Mouse (Mus musculus): ENCODE results near the gene Olfr531. TPM values are rescaled to one million over a fixed set of nuclear protein-coding genes. Genes with fewer than 3 reads are reported as not detected.

Olfr531 gene
- not detected in 2 replicates for polyA plus RNA-seq (2015; fragmentation: Nextera tagmentation; extraction: Ambion mirVana)

DNA sequence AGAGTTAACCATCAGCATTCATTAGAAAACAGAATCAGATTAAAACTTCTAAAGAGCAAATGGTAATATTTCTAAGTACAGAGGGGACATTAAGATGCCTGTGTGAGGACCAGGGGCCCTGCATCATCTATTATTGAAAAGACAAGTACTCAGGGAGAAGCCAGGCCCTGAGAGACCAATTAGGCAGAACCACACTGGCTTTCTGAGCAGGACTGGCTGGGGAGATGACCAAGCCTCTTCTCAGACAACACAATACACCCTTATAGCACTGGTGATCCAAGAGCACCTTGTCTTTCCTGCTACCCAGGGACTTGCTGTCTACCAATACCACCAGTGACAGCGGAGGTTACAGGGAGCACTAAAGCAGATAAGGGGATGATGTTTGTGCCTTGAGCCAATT, at the start of gene Olfr531:
TSS of gene Olfr531 (minus strand) at position 101 of the 400 bp plus-strand sequence.
- Histone ChIP-seq H3K27ac (ENCODE audit: low read length) (no peak within 1 kb of the TSS), H3K4me2 (replicated peaks; ENCODE audit: low read depth, low read length) (no peak within 1 kb of the TSS), H3K9ac (replicated peaks; ENCODE audit: low read length) (no peak within 1 kb of the TSS), H3K36me3 (ENCODE audit: insufficient read depth, low read length) (no peaks in the 10 kb centered on the region), H3K27me3 (ENCODE audit: insufficient read depth, low read length) (no peaks in the 10 kb centered on the region), H3K4me1 (ENCODE audit: insufficient read depth, low read length) (no peaks in the 10 kb centered on the region), H3K9me3 (ENCODE audit: low read length) (no peaks in the 10 kb centered on the region), H3K4me3 (ENCODE audit: low read length) (no peak within 1 kb of the TSS)
- no peak for ATAC-seq (ENCODE audit: low FRiP score, low TSS enrichment)
- 95% methylated on average over 1 of the region's 1 CpGs for WGBS

DNA sequence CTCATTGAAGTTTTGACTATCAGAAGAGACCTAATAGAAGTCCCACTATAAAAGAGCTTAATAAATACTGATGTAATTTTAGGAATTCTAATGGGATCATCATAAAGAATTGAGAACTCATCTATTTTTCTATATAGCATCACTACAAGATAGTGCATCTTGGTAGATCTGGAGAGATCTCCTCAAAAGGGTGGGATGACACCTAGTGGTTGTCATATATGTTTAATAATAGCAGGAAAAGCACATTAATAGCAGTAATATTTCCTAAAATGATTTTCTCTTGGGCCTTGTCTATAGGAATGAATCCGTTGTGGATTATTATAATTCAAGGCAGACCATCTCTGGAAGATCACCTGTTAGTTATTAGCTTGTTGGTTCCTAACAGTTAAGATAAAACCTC, 40.4 kb upstream of the Olfr531 start:
- Histone ChIP-seq H3K4me1 (ENCODE audit: insufficient read depth, low read length) (no peaks in the 10 kb centered on the region), H3K4me3 (ENCODE audit: low read length) (no peak overlapping the region), H3K4me2 (replicated peaks; ENCODE audit: low read depth, low read length) (no peak overlapping the region), H3K9me3 (ENCODE audit: low read length) (no peaks in the 10 kb centered on the region), H3K27ac (ENCODE audit: low read length) (no peak overlapping the region), H3K9ac (replicated peaks; ENCODE audit: low read length) (no peak overlapping the region), H3K27me3 (ENCODE audit: insufficient read depth, low read length) (no peaks in the 10 kb centered on the region), H3K36me3 (ENCODE audit: insufficient read depth, low read length) (no peaks in the 10 kb centered on the region)
- ATAC-seq (ENCODE audit: low FRiP score, low TSS enrichment) = no peak
- WGBS = 80% methylated on average over 1 of the region's 1 CpGs

DNA sequence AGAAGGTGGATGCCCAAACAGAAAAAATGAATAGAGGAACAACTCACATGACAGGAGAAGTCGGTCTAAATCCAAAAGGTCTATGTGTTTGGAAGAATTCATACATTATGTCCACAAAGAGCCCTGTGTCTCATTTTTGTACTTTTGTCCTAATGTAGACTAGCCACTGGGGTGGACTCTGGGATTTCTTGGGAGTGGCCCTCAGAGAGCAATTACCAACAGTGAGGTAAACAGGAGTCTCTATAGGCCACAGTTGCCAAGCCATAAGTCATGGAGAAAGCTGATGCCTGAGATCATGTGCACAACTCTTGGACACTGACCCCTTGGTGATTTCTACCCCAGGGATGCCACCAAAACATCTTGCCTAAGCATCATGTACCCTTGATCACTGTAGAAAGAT, 18.8 kb upstream of the Olfr531 start, which contains the start of gene Olfr532:
TSS of gene Olfr532 (minus strand) at position 101 of the 400 bp plus-strand sequence.
- Histone ChIP-seq H3K27me3 (ENCODE audit: insufficient read depth, low read length) (no peaks in the 10 kb centered on the region), H3K4me3 (ENCODE audit: low read length) (no peak within 1 kb of the TSS), H3K9me3 (ENCODE audit: low read length) (no peaks in the 10 kb centered on the region), H3K4me1 (ENCODE audit: insufficient read depth, low read length) (no peaks in the 10 kb centered on the region), H3K9ac (replicated peaks; ENCODE audit: low read length) (no peak within 1 kb of the TSS), H3K27ac (ENCODE audit: low read length) (no peak within 1 kb of the TSS), H3K36me3 (ENCODE audit: insufficient read depth, low read length) (no peaks in the 10 kb centered on the region), H3K4me2 (replicated peaks; ENCODE audit: low read depth, low read length) (no peak within 1 kb of the TSS)
- WGBS = 97% methylated on average over 1 of the region's 1 CpGs
- no peak for ATAC-seq (ENCODE audit: low FRiP score, low TSS enrichment)

DNA sequence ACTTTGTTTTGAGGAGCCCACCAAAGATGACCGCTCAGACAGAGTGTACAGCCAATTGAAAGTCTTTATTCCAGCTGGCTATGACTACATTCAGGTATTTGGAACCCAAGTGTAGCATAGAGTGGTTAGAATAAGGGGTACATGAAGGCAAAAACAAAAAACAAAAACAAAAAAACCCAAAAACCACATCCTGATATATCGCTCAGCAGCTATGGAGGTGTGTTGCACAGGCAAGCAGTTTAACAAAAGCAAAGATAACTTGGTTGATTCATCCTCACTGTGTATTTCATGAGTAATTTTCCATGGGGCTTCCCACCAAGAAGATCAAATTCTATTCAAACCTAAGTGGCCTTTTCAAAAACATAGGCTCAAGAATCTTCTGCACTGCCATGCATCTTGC, 25.8 kb downstream of the Olfr531 start:
- H3K36me3 ChIP-seq (ENCODE audit: insufficient read depth, low read length) = no peaks in the 10 kb centered on the region
- WGBS = 97% methylated on average over 2 of the region's 2 CpGs
- no peaks in the 10 kb centered on the region for H3K27me3 ChIP-seq (ENCODE audit: insufficient read depth, low read length)
- ATAC-seq (ENCODE audit: low FRiP score, low TSS enrichment) = no peak
- no peak overlapping the region for H3K4me2 ChIP-seq (replicated peaks; ENCODE audit: low read depth, low read length)
- no peak overlapping the region for H3K27ac ChIP-seq (ENCODE audit: low read length)
- H3K4me1 ChIP-seq (ENCODE audit: insufficient read depth, low read length) = no peaks in the 10 kb centered on the region
- H3K4me3 ChIP-seq (ENCODE audit: low read length) = no peak overlapping the region
- H3K9me3 ChIP-seq (ENCODE audit: low read length) = no peaks in the 10 kb centered on the region
- no peak overlapping the region for H3K9ac ChIP-seq (replicated peaks; ENCODE audit: low read length)

DNA sequence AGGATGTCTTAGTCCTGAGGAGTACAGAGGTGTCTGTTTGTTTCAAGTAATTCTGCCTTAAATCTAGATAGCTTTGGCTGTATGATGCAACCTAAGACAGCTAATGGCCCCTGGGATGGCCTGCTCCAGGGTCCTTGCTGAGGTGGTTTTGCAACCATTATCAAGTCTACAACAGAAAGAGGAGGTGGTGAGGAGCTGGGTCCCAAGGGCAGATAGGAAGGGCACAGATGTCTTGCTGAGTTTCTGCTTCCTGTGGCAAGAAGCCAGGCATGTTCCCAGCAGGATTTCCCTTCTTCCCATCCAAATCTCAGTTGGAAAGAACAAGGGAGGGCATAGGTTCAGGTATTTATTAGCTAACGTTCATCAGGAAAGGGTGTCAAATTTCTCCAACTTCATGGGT, 26.5 kb downstream of the Olfr531 start, which contains the start of gene Olfr530:
TSS of gene Olfr530 (minus strand) at position 101 of the 400 bp plus-strand sequence.
- Histone ChIP-seq H3K27me3 (ENCODE audit: insufficient read depth, low read length) (no peaks in the 10 kb centered on the region), H3K4me1 (ENCODE audit: insufficient read depth, low read length) (no peaks in the 10 kb centered on the region), H3K4me2 (replicated peaks; ENCODE audit: low read depth, low read length) (no peak within 1 kb of the TSS), H3K36me3 (ENCODE audit: insufficient read depth, low read length) (no peaks in the 10 kb centered on the region), H3K27ac (ENCODE audit: low read length) (no peak within 1 kb of the TSS), H3K9me3 (ENCODE audit: low read length) (no peaks in the 10 kb centered on the region), H3K9ac (replicated peaks; ENCODE audit: low read length) (no peak within 1 kb of the TSS), H3K4me3 (ENCODE audit: low read length) (no peak within 1 kb of the TSS)
- WGBS = 7% methylated on average over 1 of the region's 1 CpGs
- ATAC-seq (ENCODE audit: low FRiP score, low TSS enrichment) = no peak

DNA sequence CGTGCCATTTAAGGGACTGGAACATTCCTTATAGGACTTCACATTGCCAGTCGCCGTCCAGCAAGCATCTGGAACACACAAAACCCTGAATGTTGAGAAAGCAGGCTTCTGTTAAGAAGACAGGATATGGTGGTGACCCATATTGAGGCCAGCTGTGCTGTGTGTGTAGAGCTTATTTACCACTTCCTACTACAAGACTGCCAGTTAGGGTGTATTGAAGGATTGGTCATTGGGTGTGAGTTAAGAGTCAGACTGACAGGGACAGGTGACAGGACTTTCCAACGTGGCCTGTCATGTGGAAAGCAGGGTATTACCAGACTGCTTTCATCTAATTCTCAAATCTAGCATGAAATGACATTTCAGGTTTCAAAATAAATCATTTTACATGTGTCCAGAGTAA, 28.4 kb downstream of the Olfr531 start:
- H3K27me3 ChIP-seq (ENCODE audit: insufficient read depth, low read length) = no peaks in the 10 kb centered on the region
- H3K27ac ChIP-seq (ENCODE audit: low read length) = no peak overlapping the region
- no peaks in the 10 kb centered on the region for H3K9me3 ChIP-seq (ENCODE audit: low read length)
- H3K4me1 ChIP-seq (ENCODE audit: insufficient read depth, low read length) = no peaks in the 10 kb centered on the region
- 79% methylated on average over 4 of the region's 4 CpGs for WGBS
- H3K4me2 ChIP-seq (replicated peaks; ENCODE audit: low read depth, low read length) = no peak overlapping the region
- no peak overlapping the region for H3K4me3 ChIP-seq (ENCODE audit: low read length)
- H3K9ac ChIP-seq (replicated peaks; ENCODE audit: low read length) = no peak overlapping the region
- H3K36me3 ChIP-seq (ENCODE audit: insufficient read depth, low read length) = no peaks in the 10 kb centered on the region
- ATAC-seq (ENCODE audit: low FRiP score, low TSS enrichment) = no peak

DNA sequence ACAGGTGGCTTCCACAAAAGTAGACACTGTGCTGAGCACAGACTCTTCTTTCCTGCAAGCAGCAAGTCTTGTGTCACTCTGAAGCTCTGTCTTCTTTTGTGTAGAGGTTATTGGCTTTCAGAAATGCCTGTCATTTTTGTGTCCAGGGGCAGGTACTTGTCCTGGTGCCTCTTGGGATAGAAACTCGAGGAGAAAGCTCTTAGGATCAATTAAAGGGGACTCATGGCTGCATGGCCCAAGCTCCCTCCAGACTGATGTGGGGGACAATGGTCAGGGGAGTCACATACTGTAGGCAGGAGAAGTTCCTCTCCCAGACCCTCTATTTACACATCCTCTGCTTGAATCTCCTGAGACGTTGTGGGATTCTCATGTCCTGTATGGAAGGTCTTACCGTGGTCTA, 41.1 kb downstream of the Olfr531 start, which contains the start of gene Olfr60:
TSS of gene Olfr60 (minus strand) at position 101 of the 400 bp plus-strand sequence.
- ATAC-seq (ENCODE audit: low FRiP score, low TSS enrichment) = no peak
- no peak within 1 kb of the TSS for H3K9ac ChIP-seq (replicated peaks; ENCODE audit: low read length)
- WGBS = 67% methylated on average over 3 of the region's 3 CpGs
- H3K9me3 ChIP-seq (ENCODE audit: low read length) = no peaks in the 10 kb centered on the region
- no peak within 1 kb of the TSS for H3K4me2 ChIP-seq (replicated peaks; ENCODE audit: low read depth, low read length)
- H3K27me3 ChIP-seq (ENCODE audit: insufficient read depth, low read length) = no peaks in the 10 kb centered on the region
- no peak within 1 kb of the TSS for H3K4me3 ChIP-seq (ENCODE audit: low read length)
- H3K27ac ChIP-seq (ENCODE audit: low read length) = no peak within 1 kb of the TSS
- H3K4me1 ChIP-seq (ENCODE audit: insufficient read depth, low read length) = no peaks in the 10 kb centered on the region
- H3K36me3 ChIP-seq (ENCODE audit: insufficient read depth, low read length) = no peaks in the 10 kb centered on the region

Other genes starting within 250 kb of the Olfr531 start
- 0.41 and 0.51 TPM in 2 replicates for gene Sprn, start 248.0 kb downstream of the Olfr531 start, polyA plus RNA-seq (2015; fragmentation: Nextera tagmentation; extraction: Ambion mirVana)
- gene Olfr522, start 238.2 kb downstream of the Olfr531 start, polyA plus RNA-seq (2015; fragmentation: Nextera tagmentation; extraction: Ambion mirVana) = not detected in 2 replicates
- not detected in 2 replicates for gene Olfr523, start 229.7 kb downstream of the Olfr531 start, polyA plus RNA-seq (2015; fragmentation: Nextera tagmentation; extraction: Ambion mirVana)
- gene Olfr524, start 197.0 kb downstream of the Olfr531 start, polyA plus RNA-seq (2015; fragmentation: Nextera tagmentation; extraction: Ambion mirVana) = not detected in 2 replicates
- gene Cd163l1, start 184.7 kb downstream of the Olfr531 start, polyA plus RNA-seq (2015; fragmentation: Nextera tagmentation; extraction: Ambion mirVana) = 0.04 TPM in 1 of 2 replicates, not detected in the other
- gene 5830411N06Rik, start 155.6 kb downstream of the Olfr531 start, polyA plus RNA-seq (2015; fragmentation: Nextera tagmentation; extraction: Ambion mirVana) = not detected in 2 replicates
- not detected in 2 replicates for gene Olfr525, start 82.1 kb downstream of the Olfr531 start, polyA plus RNA-seq (2015; fragmentation: Nextera tagmentation; extraction: Ambion mirVana)
- not detected in 2 replicates for gene Olfr527, start 68.9 kb downstream of the Olfr531 start, polyA plus RNA-seq (2015; fragmentation: Nextera tagmentation; extraction: Ambion mirVana)
- gene Olfr60, start 41.2 kb downstream of the Olfr531 start, polyA plus RNA-seq (2015; fragmentation: Nextera tagmentation; extraction: Ambion mirVana) = not detected in 2 replicates
- not detected in 2 replicates for gene Olfr530, start 26.6 kb downstream of the Olfr531 start, polyA plus RNA-seq (2015; fragmentation: Nextera tagmentation; extraction: Ambion mirVana)
- gene Olfr532, start 18.7 kb upstream of the Olfr531 start, polyA plus RNA-seq (2015; fragmentation: Nextera tagmentation; extraction: Ambion mirVana) = not detected in 2 replicates
- not detected in 2 replicates for gene Olfr533, start 60.5 kb upstream of the Olfr531 start, polyA plus RNA-seq (2015; fragmentation: Nextera tagmentation; extraction: Ambion mirVana)
- not detected in 2 replicates for gene Olfr535, start 81.3 kb upstream of the Olfr531 start, polyA plus RNA-seq (2015; fragmentation: Nextera tagmentation; extraction: Ambion mirVana)
- gene Olfr536, start 104.5 kb upstream of the Olfr531 start, polyA plus RNA-seq (2015; fragmentation: Nextera tagmentation; extraction: Ambion mirVana) = not detected in 2 replicates
- not detected in 2 replicates for gene Olfr538, start 165.0 kb upstream of the Olfr531 start, polyA plus RNA-seq (2015; fragmentation: Nextera tagmentation; extraction: Ambion mirVana)
- gene Olfr46, start 198.4 kb upstream of the Olfr531 start, polyA plus RNA-seq (2015; fragmentation: Nextera tagmentation; extraction: Ambion mirVana) = not detected in 2 replicates
- not detected in 2 replicates for gene Olfr61, start 226.1 kb upstream of the Olfr531 start, polyA plus RNA-seq (2015; fragmentation: Nextera tagmentation; extraction: Ambion mirVana)
- gene Olfr53, start 243.5 kb upstream of the Olfr531 start, polyA plus RNA-seq (2015; fragmentation: Nextera tagmentation; extraction: Ambion mirVana) = not detected in 2 replicates

Data from kidney, embryonic 16.5 days (tissue).